Mouse (Mus musculus) MEL (cell line): ENCODE data around the gene 4933428M09Rik. TPM values are rescaled to one million over a fixed set of nuclear protein-coding genes. Genes with fewer than 3 reads are reported as not detected.

Source experiments
- DNase-seq: peaks from one replicate; pipeline ENCODE4 v3.0.0; 2011; ENCODE audit warnings: low read depth, low spot score
- H3K27ac ChIP-seq: 2 replicates; pipeline ENCODE4 v1.5.1; 2012; ENCODE audit warnings: low read depth, mild to moderate bottlenecking, control low read depth, low read length, moderate library complexity; ENCODE audit not compliant: control insufficient read depth
- H3K27me3 ChIP-seq, 2 experiments: fragments of 150-350 bp in 1 of 2; sonication (generic) in 1 of 2; 2 replicates each; pipeline ENCODE4 v1.6.1; 2012; ENCODE audit warnings: low read length in 2 of 2, mild to moderate bottlenecking in 2 of 2, improper control_type of control experiment in 1 of 2, moderate library complexity in 1 of 2; ENCODE audit not compliant: insufficient read depth in 2 of 2, control insufficient read depth in 1 of 2
- H3K36me3 ChIP-seq, 2 experiments: 2 replicates each; pipeline ENCODE4 v1.6.1; 2012 to 2014; ENCODE audit warnings: low read length in 2 of 2, improper control_type of control experiment in 1 of 2, inconsistent platforms in 1 of 2, mild to moderate bottlenecking in 1 of 2; ENCODE audit not compliant: insufficient read depth in 2 of 2, control insufficient read depth in 1 of 2
- H3K4me1 ChIP-seq, 2 experiments: fragments of 150-350 bp in 1 of 2; sonication (generic) in 1 of 2; 2 replicates each; pipeline ENCODE4 v1.6.1; 2012; ENCODE audit warnings: low read length in 2 of 2, improper control_type of control experiment in 1 of 2, mild to moderate bottlenecking in 1 of 2; ENCODE audit not compliant: insufficient read depth in 2 of 2, control insufficient read depth in 1 of 2
- H3K4me3 ChIP-seq, 2 experiments: fragments of 150-350 bp in 1 of 2; sonication (generic) in 1 of 2; 2 replicates each; pipeline ENCODE4 v1.5.1; 2012; ENCODE audit warnings: low read depth in 2 of 2, low read length in 2 of 2, mild to moderate bottlenecking in 2 of 2, moderate library complexity in 2 of 2, control low read depth in 1 of 2, improper control_type of control experiment in 1 of 2; ENCODE audit not compliant: control insufficient read depth in 1 of 2, insufficient read depth in 1 of 2
- H3K79me2 ChIP-seq: 2 replicates; pipeline ENCODE4 v1.6.1; 2012; ENCODE audit warnings: mild to moderate bottlenecking, low read length, moderate library complexity; ENCODE audit not compliant: control insufficient read depth, poor library complexity, insufficient read depth
- H3K9ac ChIP-seq: 2 replicates; pipeline ENCODE4 v1.6.1; 2012; ENCODE audit warnings: low read depth, mild to moderate bottlenecking, control low read depth, low read length, moderate library complexity; ENCODE audit not compliant: control insufficient read depth, poor library complexity, severe bottlenecking
- H3K9me3 ChIP-seq: fragments of 150-350 bp; sonication (generic); replicated peaks from 2 replicates; pipeline ENCODE4 v1.6.1; 2012; ENCODE audit warnings: mild to moderate bottlenecking, low read length, improper control_type of control experiment, moderate library complexity; ENCODE audit not compliant: insufficient read depth
- BHLHE40 ChIP-seq: IDR thresholded peaks from 2 replicates; pipeline ENCODE4 v1.6.1; 2012; ENCODE audit warnings: low read depth, mild to moderate bottlenecking, inconsistent platforms, low read length, improper control_type of control experiment, borderline replicate concordance
- CHD2 ChIP-seq: IDR thresholded peaks from 2 replicates; pipeline ENCODE4 v1.6.1; 2011; ENCODE audit warnings: low read length, improper control_type of control experiment
- ELF1 ChIP-seq: IDR thresholded peaks from 2 replicates; pipeline ENCODE4 v1.6.1; 2014; ENCODE audit warnings: low read depth, mild to moderate bottlenecking, inconsistent platforms, low read length, improper control_type of control experiment, moderate library complexity
- ETS1 ChIP-seq: IDR thresholded peaks from 2 replicates; pipeline ENCODE4 v1.6.1; 2012; ENCODE audit warnings: low read depth, mild to moderate bottlenecking, inconsistent platforms, low read length, improper control_type of control experiment, moderate library complexity
- GABPA ChIP-seq: IDR thresholded peaks from 2 replicates; pipeline ENCODE4 v1.6.1; 2012; ENCODE audit warnings: low read depth, mild to moderate bottlenecking, inconsistent platforms, low read length, improper control_type of control experiment, moderate library complexity
- GATA1 ChIP-seq: IDR thresholded peaks from 2 replicates; pipeline ENCODE4 v1.6.1; 2011; ENCODE audit warnings: low read depth, low read length, improper control_type of control experiment
- JUND ChIP-seq: IDR thresholded peaks from 2 replicates; pipeline ENCODE4 v1.6.1; 2011; ENCODE audit warnings: low read depth, mild to moderate bottlenecking, improper control_type of control experiment, low read length
- KAT2A ChIP-seq: conservative IDR thresholded peaks from 2 replicates; pipeline ENCODE4 v1.6.1; 2012; ENCODE audit warnings: low read depth, low read length, improper control_type of control experiment, inconsistent platforms
- MAFK ChIP-seq: IDR thresholded peaks from 2 replicates; pipeline ENCODE4 v1.6.1; 2011; ENCODE audit warnings: low read depth, mild to moderate bottlenecking, low read length, improper control_type of control experiment, borderline replicate concordance
- MAZ ChIP-seq: IDR thresholded peaks from 2 replicates; pipeline ENCODE4 v1.6.1; 2012; ENCODE audit warnings: low read depth, mild to moderate bottlenecking, inconsistent platforms, low read length, improper control_type of control experiment
- MYC ChIP-seq: IDR thresholded peaks from 2 replicates; pipeline ENCODE4 v1.6.1; 2011; ENCODE audit warnings: low read depth, mild to moderate bottlenecking, low read length, improper control_type of control experiment, moderate library complexity
- NRF1 ChIP-seq: IDR thresholded peaks from 2 replicates; pipeline ENCODE4 v1.6.1; 2014; ENCODE audit warnings: low read depth, mild to moderate bottlenecking, inconsistent platforms, low read length, improper control_type of control experiment, moderate library complexity; ENCODE audit not compliant: poor library complexity, insufficient read depth, severe bottlenecking
- POLR2A ChIP-seq, 2 experiments: IDR thresholded peaks; 2 replicates each; pipeline ENCODE4 v1.6.1; 2011 to 2012; ENCODE audit warnings: low read length in 2 of 2, mild to moderate bottlenecking in 2 of 2, control low read depth in 1 of 2, improper control_type of control experiment in 1 of 2, low read depth in 1 of 2, moderate library complexity in 1 of 2; ENCODE audit not compliant: control insufficient read depth in 1 of 2, insufficient read depth in 1 of 2, poor library complexity in 1 of 2
- POLR2AphosphoS2 ChIP-seq: IDR thresholded peaks from 2 replicates; pipeline ENCODE4 v1.6.1; 2011; ENCODE audit warnings: low read length, improper control_type of control experiment
- POLR2AphosphoS5 ChIP-seq: IDR thresholded peaks from 2 replicates; pipeline ENCODE4 v1.6.1; 2012; ENCODE audit warnings: low read depth, borderline replicate concordance, mild to moderate bottlenecking, inconsistent platforms, low read length, moderate library complexity, mixed read lengths
- RCOR1 ChIP-seq: IDR thresholded peaks from 2 replicates; pipeline ENCODE4 v1.6.1; 2012; ENCODE audit warnings: low read depth, mild to moderate bottlenecking, inconsistent platforms, low read length, improper control_type of control experiment
- TAL1 ChIP-seq: IDR thresholded peaks from 2 replicates; pipeline ENCODE4 v1.6.1; 2012; ENCODE audit warnings: mild to moderate bottlenecking, inconsistent platforms, low read length, moderate library complexity, mixed read lengths
- TBP ChIP-seq: IDR thresholded peaks from 2 replicates; pipeline ENCODE4 v1.8.0; 2011; ENCODE audit warnings: low read depth, low read length, improper control_type of control experiment
- TCF12 ChIP-seq: IDR thresholded peaks from 2 replicates; pipeline ENCODE4 v1.6.1; 2014; ENCODE audit warnings: low read depth, mild to moderate bottlenecking, inconsistent platforms, low read length, improper control_type of control experiment, moderate library complexity
- UBTF ChIP-seq: IDR thresholded peaks from 2 replicates; pipeline ENCODE4 v1.6.1; 2012; ENCODE audit warnings: low read depth, mild to moderate bottlenecking, inconsistent platforms, low read length, improper control_type of control experiment, moderate library complexity, borderline replicate concordance; ENCODE audit not compliant: insufficient read depth
- USF2 ChIP-seq, 2 experiments: IDR thresholded peaks; 2 replicates each; pipeline ENCODE4 v1.6.1; 2011 to 2012; ENCODE audit warnings: improper control_type of control experiment in 2 of 2, low read length in 2 of 2, borderline replicate concordance in 1 of 2, inconsistent platforms in 1 of 2, low read depth in 1 of 2, mild to moderate bottlenecking in 1 of 2; ENCODE audit not compliant: insufficient read depth in 1 of 2
- ZKSCAN1 ChIP-seq: IDR thresholded peaks from 2 replicates; pipeline ENCODE4 v1.6.1; 2012; ENCODE audit warnings: low read depth, mild to moderate bottlenecking, inconsistent platforms, low read length, improper control_type of control experiment, moderate library complexity
- ZMIZ1 ChIP-seq: IDR thresholded peaks from 2 replicates; pipeline ENCODE4 v1.6.1; 2012; ENCODE audit warnings: low read depth, mild to moderate bottlenecking, inconsistent platforms, low read length, improper control_type of control experiment, moderate library complexity
- polyA plus RNA-seq, 2 experiments: library from polyadenylated mRNA; stranded (reverse) in 1 of 2; unstranded in 1 of 2; fragments of >175 nt in 1 of 2; fragments of >200 nt in 1 of 2; gene quantifications; 2 replicates each; pipeline versions ENCODE4 v1.2.1 to v1.2.4; 2012; ENCODE audit warnings: low replicate concordance in 2 of 2, low read depth in 1 of 2; ENCODE audit not compliant: insufficient read length in 2 of 2, insufficient read depth in 1 of 2, missing spikeins in 1 of 2
- total RNA-seq: library from RNA; depleted of rRNA; stranded (reverse); fragments of 300-350 nt; gene quantifications from 2 replicates; pipeline ENCODE4 v1.2.3, GENCODE M21; 2012

The 4933428M09Rik gene
- total and polyA plus RNA-seq, 3 experiments: 0.15 TPM; not detected in 2

- Histone ChIP-seq H3K4me3 (no peak overlapping the region), H3K9ac (no peak overlapping the region), H3K27ac (no peak overlapping the region), H3K36me3 (no peaks in the 10 kb centered on the region; a peak in 1 of 4 replicates), H3K79me2 (no peaks in the 10 kb centered on the region), H3K27me3 (no peaks in the 10 kb centered on the region; a peak in 1 of 4 replicates), H3K4me1 (no peaks in the 10 kb centered on the region)
- no peak for TF ChIP-seq NRF1
- no peak for TF ChIP-seq ELF1
- TF ChIP-seq CHD2: no peak
- no peak for TF ChIP-seq TCF12
- no peak for TF ChIP-seq KAT2A
- no peak for TF ChIP-seq ZMIZ1
- no peak for TF ChIP-seq GABPA
- no peak for TF ChIP-seq MYC
- no peak for TF ChIP-seq TBP
- TF ChIP-seq, all 39 proteins: peak for 0
- H3K9me3 ChIP-seq: no peaks in the 10 kb centered on the region
- DNase-seq: no peak
Observed at GRCm38 (mm10) chrX:139220830-139221229, 41.8 kb downstream of the 4933428M09Rik start.

GRCm38 (mm10) chrX:139221893-139222292 is 42.9 kb downstream of the 4933428M09Rik start:
- Histone ChIP-seq H3K36me3 (no peaks in the 10 kb centered on the region; a peak in 1 of 4 replicates), H3K27ac (no peak overlapping the region), H3K79me2 (no peaks in the 10 kb centered on the region), H3K4me3 (no peak overlapping the region), H3K9ac (no peak overlapping the region), H3K9me3 (no peaks in the 10 kb centered on the region), H3K27me3 (no peaks in the 10 kb centered on the region), H3K4me1 (no peaks in the 10 kb centered on the region)
- TF ChIP-seq JUND (no peak), MAZ (no peak), USF2 (IDR thresholded peaks at IDR 0.05; ENCODE audit: borderline replicate concordance in 1 of 2, insufficient read depth in 1 of 2, low read depth in 1 of 2, low read length in 2 of 2) (no peak), TBP (no peak), POLR2AphosphoS5 (no peak), GABPA (no peak), NRF1 (no peak), MAFK (no peak), CHD2 (no peak), UBTF (no peak), POLR2AphosphoS2 (no peak), ZKSCAN1 (no peak), BHLHE40 (no peak), ETS1 (no peak), GATA1 (no peak), TAL1 (no peak), ELF1 (no peak), POLR2A (IDR thresholded peaks at IDR 0.05; ENCODE audit: control insufficient read depth in 1 of 2, insufficient read depth in 1 of 2, low read depth in 1 of 2, low read length in 2 of 2, poor library complexity in 1 of 2) (no peak), RCOR1 (no peak)
- DNase-seq: peak; percentile 15
